Mouse (Mus musculus): ENCODE measurements around the gene Hdgf. TPM values are rescaled to one million over a fixed set of nuclear protein-coding genes. Genes with fewer than 3 reads are reported as not detected.

Hdgf gene
- polyA plus RNA-seq, 1 experiment from 2014 or later = 115 TPM

DNA sequence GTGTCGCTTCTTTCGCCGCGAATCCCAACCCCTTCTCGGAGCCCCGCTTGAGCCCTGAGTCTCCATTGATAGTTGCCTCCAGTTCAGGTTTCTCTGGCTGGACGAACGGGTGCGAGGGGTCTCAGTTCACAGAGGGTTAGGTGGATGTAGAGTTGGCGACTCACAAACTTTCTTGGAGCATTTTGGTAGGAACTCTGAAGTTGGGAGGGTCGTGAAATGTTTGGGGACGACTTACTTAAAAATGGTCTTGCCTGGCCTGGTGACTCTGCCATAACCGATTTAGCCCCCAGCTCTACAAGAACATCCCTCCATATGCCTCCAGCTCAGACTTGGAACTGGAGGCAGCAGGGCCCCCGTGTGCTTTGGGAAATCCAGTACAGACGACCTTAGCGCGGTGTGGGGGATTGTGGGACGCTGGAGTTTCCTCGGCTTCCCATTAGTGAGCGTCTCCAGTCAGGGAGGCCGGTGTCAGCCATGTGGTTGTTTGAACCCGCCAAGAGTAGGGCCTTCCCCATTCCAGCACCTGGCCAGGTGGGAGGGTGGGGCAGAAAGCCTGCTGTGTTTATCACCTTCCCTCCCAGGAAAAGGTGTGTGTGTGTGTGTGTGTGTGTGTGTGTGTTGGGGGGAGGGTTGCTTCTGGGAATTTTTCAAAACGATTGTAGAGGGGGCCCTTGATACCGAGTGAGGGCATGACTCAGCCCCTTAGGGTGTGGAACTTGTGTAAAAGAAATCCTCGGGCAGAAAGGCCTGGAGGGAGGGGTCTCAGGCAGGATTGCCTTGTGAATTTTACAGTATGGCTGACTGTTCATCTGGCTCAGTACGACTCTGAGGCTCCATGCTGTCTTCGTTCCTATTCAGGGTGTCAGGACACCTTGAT is 1.1 kb downstream of the Hdgf start:
- Histone ChIP-seq H3K27me3 (ENCODE audit: insufficient read depth, low read length) (no peaks in the 10 kb centered on the region), H3K9ac (replicated peaks; ENCODE audit: low read length) (peak overlapping the region; percentile 99), H3K4me2 (replicated peaks; ENCODE audit: low read depth, low read length) (peak overlapping the region; percentile 95), H3K4me3 (ENCODE audit: low read length) (peak overlapping the region; percentile 97), H3K9me3 (ENCODE audit: low read length) (no peaks in the 10 kb centered on the region), H3K36me3 (ENCODE audit: insufficient read depth, low read length) (no peaks in the 10 kb centered on the region), H3K4me1 (ENCODE audit: insufficient read depth, low read length) (peaks cover 41% of the 10 kb centered on the region), H3K27ac (ENCODE audit: low read length) (peak overlapping the region; percentile 97)
- 0% methylated on average over 23 of the region's 27 CpGs for WGBS
- ATAC-seq (ENCODE audit: low FRiP score, low TSS enrichment) = no peak

DNA sequence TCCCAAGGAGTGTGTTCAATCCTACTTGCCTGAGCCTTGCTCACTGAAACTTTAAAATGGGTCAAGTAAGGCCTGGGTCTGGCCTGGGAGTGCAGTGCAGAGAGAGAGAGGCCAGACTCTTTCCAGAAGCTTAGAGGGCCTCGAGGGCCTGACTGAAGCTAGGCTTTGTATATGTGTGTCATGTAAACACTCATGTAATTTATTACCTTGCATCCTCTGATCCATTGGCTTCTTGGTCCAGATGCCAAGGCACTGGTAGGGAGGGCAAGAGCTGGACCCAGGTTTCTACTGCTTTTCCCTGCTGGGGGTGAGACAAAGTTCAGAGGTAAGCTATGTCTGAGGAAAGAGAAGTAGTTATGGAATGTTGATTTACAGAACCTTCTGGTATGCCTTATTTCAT is 1.8 kb downstream of the Hdgf start:
- 0% methylated on average over 1 of the region's 1 CpGs for WGBS
- ATAC-seq (ENCODE audit: low FRiP score, low TSS enrichment) = no peak
- Histone ChIP-seq H3K4me1 (ENCODE audit: insufficient read depth, low read length) (peaks cover 41% of the 10 kb centered on the region), H3K36me3 (ENCODE audit: insufficient read depth, low read length) (0 out of 2 replicates have a peak, but pooled peaks cover under 1% of the 10 kb centered on the region), H3K4me2 (replicated peaks; ENCODE audit: low read depth, low read length) (peak overlapping the region; percentile 95), H3K4me3 (ENCODE audit: low read length) (peak overlapping the region; percentile 97), H3K27ac (ENCODE audit: low read length) (peak overlapping the region; percentile 97), H3K9ac (replicated peaks; ENCODE audit: low read length) (peak overlapping the region; percentile 99), H3K27me3 (ENCODE audit: insufficient read depth, low read length) (no peaks in the 10 kb centered on the region), H3K9me3 (ENCODE audit: low read length) (no peaks in the 10 kb centered on the region)

DNA sequence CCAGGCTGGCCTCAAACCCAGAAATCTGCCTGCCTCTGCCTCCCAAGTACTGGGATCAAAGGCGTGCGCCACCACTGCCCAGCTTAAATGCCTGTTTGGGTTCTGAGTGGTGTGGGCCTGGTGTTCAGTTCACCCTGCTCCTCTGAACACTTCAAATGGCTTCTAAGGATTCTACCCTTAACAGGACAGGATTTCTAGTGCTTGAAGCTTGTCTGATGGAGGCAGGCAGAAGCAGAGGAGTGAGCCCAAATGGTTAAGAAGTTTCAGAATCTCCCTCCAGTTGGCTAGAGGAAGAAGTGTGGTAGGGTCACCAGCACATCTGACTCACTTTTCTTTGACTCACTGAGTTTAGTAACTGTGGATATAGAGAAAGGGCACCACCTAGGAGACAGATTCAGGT is 3.3 kb downstream of the Hdgf start:
- H3K9me3 ChIP-seq (ENCODE audit: low read length) = no peaks in the 10 kb centered on the region
- peaks cover 15% of the 10 kb centered on the region for H3K36me3 ChIP-seq (ENCODE audit: insufficient read depth, low read length)
- H3K27ac ChIP-seq (ENCODE audit: low read length) = peak overlapping the region; percentile 97
- H3K4me1 ChIP-seq (ENCODE audit: insufficient read depth, low read length) = peaks cover 41% of the 10 kb centered on the region
- H3K9ac ChIP-seq (replicated peaks; ENCODE audit: low read length) = peak overlapping the region; percentile 61
- H3K4me3 ChIP-seq (ENCODE audit: low read length) = peak overlapping the region; percentile 48
- H3K27me3 ChIP-seq (ENCODE audit: insufficient read depth, low read length) = no peaks in the 10 kb centered on the region
- H3K4me2 ChIP-seq (replicated peaks; ENCODE audit: low read depth, low read length) = peak overlapping the region; percentile 51
- no peak for ATAC-seq (ENCODE audit: low FRiP score, low TSS enrichment)
- 87% methylated on average over 2 of the region's 2 CpGs for WGBS

DNA sequence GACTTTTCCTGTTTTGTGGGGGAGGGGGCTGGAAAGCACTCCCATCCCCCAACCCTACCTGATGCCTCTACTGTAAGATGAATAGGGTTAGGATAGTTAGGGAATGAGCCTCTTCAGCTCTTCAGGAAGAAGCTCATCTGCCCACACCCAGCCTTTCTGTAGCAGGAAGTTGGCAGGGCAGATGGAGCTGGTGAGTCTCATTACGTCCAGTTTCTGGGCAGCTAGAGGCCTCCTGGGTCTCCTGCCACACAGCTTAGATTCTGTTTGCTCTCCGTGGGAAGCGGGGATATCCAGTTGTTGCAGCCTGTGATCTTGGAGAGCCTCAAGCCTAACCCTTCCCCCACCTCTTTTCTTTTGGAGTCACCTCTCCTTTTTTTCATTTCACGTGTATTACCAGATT is 3.8 kb downstream of the Hdgf start:
- H3K4me2 ChIP-seq (replicated peaks; ENCODE audit: low read depth, low read length) = peak overlapping the region; percentile 51
- H3K36me3 ChIP-seq (ENCODE audit: insufficient read depth, low read length) = peaks cover 20% of the 10 kb centered on the region
- H3K9me3 ChIP-seq (ENCODE audit: low read length) = no peaks in the 10 kb centered on the region
- peaks cover 41% of the 10 kb centered on the region for H3K4me1 ChIP-seq (ENCODE audit: insufficient read depth, low read length)
- H3K27ac ChIP-seq (ENCODE audit: low read length) = peak overlapping the region; percentile 97
- 10% methylated on average over 4 of the region's 4 CpGs for WGBS
- peak overlapping the region; percentile 48 for H3K4me3 ChIP-seq (ENCODE audit: low read length)
- no peaks in the 10 kb centered on the region for H3K27me3 ChIP-seq (ENCODE audit: insufficient read depth, low read length)
- peak overlapping the region; percentile 61 for H3K9ac ChIP-seq (replicated peaks; ENCODE audit: low read length)
- ATAC-seq (ENCODE audit: low FRiP score, low TSS enrichment) = no peak

DNA sequence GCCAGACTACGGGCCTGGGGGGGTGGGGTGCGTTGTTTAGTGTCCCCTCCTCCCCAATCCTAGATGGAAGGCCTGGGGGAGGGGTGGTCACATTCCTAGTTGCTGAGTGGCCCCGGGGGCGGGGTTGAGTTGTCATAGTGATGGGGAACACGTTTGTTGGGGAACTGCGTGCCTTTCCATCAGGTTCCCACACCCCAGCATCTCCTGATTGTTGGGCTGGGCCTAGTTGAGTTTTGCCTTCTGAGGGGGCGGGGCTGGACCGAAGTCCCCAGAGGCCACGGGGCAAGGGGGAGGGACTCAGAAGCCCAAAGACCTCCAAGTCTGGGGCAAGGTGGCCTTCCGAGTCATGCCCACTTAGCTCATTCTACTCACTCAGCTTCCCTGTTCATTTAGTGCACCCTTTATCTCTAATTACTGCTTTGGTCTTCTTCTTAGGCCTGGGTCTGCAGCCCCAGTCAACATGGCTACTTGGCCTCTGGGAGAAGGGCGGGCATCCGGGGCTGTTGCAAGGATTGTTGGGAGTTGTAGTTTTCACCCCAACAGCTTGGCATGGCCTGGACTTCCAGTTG is 4.5 kb downstream of the Hdgf start:
- WGBS = 6% methylated on average over 12 of the region's 12 CpGs
- Histone ChIP-seq H3K4me3 (ENCODE audit: low read length) (peak overlapping the region; percentile 48), H3K4me2 (replicated peaks; ENCODE audit: low read depth, low read length) (peak overlapping the region; percentile 51), H3K27me3 (ENCODE audit: insufficient read depth, low read length) (no peaks in the 10 kb centered on the region), H3K9me3 (ENCODE audit: low read length) (no peaks in the 10 kb centered on the region), H3K36me3 (ENCODE audit: insufficient read depth, low read length) (peaks cover 26% of the 10 kb centered on the region), H3K27ac (ENCODE audit: low read length) (peak overlapping the region; percentile 97), H3K9ac (replicated peaks; ENCODE audit: low read length) (peak overlapping the region; percentile 61), H3K4me1 (ENCODE audit: insufficient read depth, low read length) (peaks cover 41% of the 10 kb centered on the region)
- ATAC-seq (ENCODE audit: low FRiP score, low TSS enrichment) = peak; percentile 53

DNA sequence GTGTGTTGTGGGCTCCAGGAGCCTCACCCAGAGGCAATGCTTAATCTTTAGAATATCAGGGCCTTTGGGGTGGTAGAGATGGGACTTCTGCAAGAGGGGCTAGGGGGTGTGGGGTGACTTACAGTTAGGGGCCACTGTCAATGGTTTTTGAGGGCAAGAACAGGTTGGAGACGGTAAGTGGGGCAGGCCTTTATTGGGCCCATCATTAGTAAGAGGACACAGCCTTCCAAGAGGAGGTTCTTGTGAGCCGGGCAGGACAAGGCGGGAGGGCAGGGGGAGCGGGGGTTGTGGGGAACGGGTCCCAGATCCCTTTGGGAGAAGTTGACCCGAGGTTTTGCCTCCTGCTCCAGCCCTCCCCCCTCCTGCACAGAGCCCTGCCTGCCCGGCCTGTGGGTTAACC is 7.4 kb downstream of the Hdgf start:
- peaks cover 31% of the 10 kb centered on the region for H3K4me1 ChIP-seq (ENCODE audit: insufficient read depth, low read length)
- no peak overlapping the region for H3K4me3 ChIP-seq (ENCODE audit: low read length)
- H3K27me3 ChIP-seq (ENCODE audit: insufficient read depth, low read length) = no peaks in the 10 kb centered on the region
- 81% methylated on average over 7 of the region's 7 CpGs for WGBS
- H3K36me3 ChIP-seq (ENCODE audit: insufficient read depth, low read length) = peaks cover 46% of the 10 kb centered on the region
- no peak overlapping the region for H3K9ac ChIP-seq (replicated peaks; ENCODE audit: low read length)
- no peak overlapping the region for H3K4me2 ChIP-seq (replicated peaks; ENCODE audit: low read depth, low read length)
- no peak for ATAC-seq (ENCODE audit: low FRiP score, low TSS enrichment)
- H3K9me3 ChIP-seq (ENCODE audit: low read length) = no peaks in the 10 kb centered on the region
- no peak overlapping the region for H3K27ac ChIP-seq (ENCODE audit: low read length)

DNA sequence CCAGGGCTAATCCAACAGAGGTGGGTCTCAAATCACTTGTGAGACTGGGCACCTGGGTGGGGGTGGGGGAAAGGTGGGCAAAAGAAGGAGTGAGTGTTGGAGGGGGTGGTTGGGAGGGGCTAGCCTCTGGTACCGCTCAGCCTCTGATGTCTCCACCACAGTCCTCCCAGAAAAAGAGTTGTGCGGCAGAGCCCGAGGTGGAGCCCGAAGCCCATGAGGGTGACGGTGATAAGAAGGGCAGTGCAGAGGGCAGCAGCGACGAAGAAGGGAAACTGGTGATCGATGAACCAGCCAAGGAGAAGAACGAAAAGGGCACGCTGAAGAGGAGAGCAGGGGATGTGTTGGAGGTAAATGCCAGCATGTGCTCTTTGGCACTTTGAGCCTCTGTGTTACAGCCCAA is 7.8 kb downstream of the Hdgf start:
- 96% methylated on average over 10 of the region's 10 CpGs for WGBS
- no peak for ATAC-seq (ENCODE audit: low FRiP score, low TSS enrichment)

GRCm38 (mm10) chr3:87916990-87917389 is 10.9 kb downstream of the Hdgf start:
- peaks cover 50% of the 10 kb centered on the region for H3K36me3 ChIP-seq (ENCODE audit: insufficient read depth, low read length)
- ATAC-seq (ENCODE audit: low FRiP score, low TSS enrichment) = no peak
- peaks cover 4% of the 10 kb centered on the region for H3K4me1 ChIP-seq (ENCODE audit: insufficient read depth, low read length)
- no peak overlapping the region for H3K4me2 ChIP-seq (replicated peaks; ENCODE audit: low read depth, low read length)
- no peak overlapping the region for H3K9ac ChIP-seq (replicated peaks; ENCODE audit: low read length)
- H3K4me3 ChIP-seq (ENCODE audit: low read length) = no peak overlapping the region
- no peaks in the 10 kb centered on the region for H3K27me3 ChIP-seq (ENCODE audit: insufficient read depth, low read length)
- no peak overlapping the region for H3K27ac ChIP-seq (ENCODE audit: low read length)
- WGBS = 94% methylated on average over 1 of the region's 1 CpGs
- no peaks in the 10 kb centered on the region for H3K9me3 ChIP-seq (ENCODE audit: low read length)

More for the DNA sequence above, 7.8 kb downstream of the Hdgf start:
- Histone ChIP-seq H3K36me3 (ENCODE audit: insufficient read depth, low read length) (peaks cover 46% of the 10 kb centered on the region), H3K9ac (replicated peaks; ENCODE audit: low read length) (no peak overlapping the region), H3K9me3 (ENCODE audit: low read length) (no peaks in the 10 kb centered on the region), H3K4me1 (ENCODE audit: insufficient read depth, low read length) (peaks cover 27% of the 10 kb centered on the region), H3K27me3 (ENCODE audit: insufficient read depth, low read length) (no peaks in the 10 kb centered on the region), H3K27ac (ENCODE audit: low read length) (no peak overlapping the region), H3K4me3 (ENCODE audit: low read length) (no peak overlapping the region), H3K4me2 (replicated peaks; ENCODE audit: low read depth, low read length) (no peak overlapping the region)

DNA sequence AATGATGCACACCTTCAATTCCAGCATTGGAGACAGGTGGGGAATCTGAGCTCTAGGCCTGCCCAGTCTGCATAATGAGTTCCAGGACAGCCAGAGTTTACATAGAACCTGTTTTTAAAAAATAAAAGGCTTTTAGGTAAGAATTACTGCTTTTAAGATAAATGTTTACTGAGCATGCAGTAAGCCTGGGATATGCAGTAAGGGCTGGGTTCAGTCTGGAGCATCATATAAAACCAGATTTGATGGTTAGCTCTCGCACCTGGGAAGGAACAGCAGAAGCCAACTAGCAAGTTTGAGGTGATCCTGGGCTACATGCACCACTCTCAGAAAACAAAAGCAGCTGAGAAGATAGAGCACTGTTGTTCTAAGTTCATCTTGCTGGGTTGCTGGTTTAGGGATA is 12.4 kb downstream of the Hdgf start:
- Histone ChIP-seq H3K9ac (replicated peaks; ENCODE audit: low read length) (no peak overlapping the region), H3K27ac (ENCODE audit: low read length) (peak overlapping the region; percentile 2; the same call in 1 of the 2 replicates), H3K27me3 (ENCODE audit: insufficient read depth, low read length) (no peaks in the 10 kb centered on the region), H3K4me1 (ENCODE audit: insufficient read depth, low read length) (peaks cover 4% of the 10 kb centered on the region), H3K9me3 (ENCODE audit: low read length) (no peaks in the 10 kb centered on the region), H3K4me3 (ENCODE audit: low read length) (no peak overlapping the region), H3K36me3 (ENCODE audit: insufficient read depth, low read length) (peaks cover 57% of the 10 kb centered on the region), H3K4me2 (replicated peaks; ENCODE audit: low read depth, low read length) (no peak overlapping the region)
- WGBS = 94% methylated on average over 1 of the region's 1 CpGs
- ATAC-seq (ENCODE audit: low FRiP score, low TSS enrichment) = no peak

Measured in kidney, embryonic 16.5 days (tissue).